Mouse (Mus musculus) midbrain, embryonic 14.5 days (tissue): ENCODE results near the gene Ppargc1a. TPM values are rescaled to one million over a fixed set of nuclear protein-coding genes. Genes with fewer than 3 reads are reported as not detected.

Source experiments
- ATAC-seq: fragments of 200-750 bp; cut with Nextera tagmentation; 2 replicates; pipeline ENCODE4 v1.8.0; 2017; ENCODE audit warnings: moderate number of reproducible peaks, moderate library complexity; ENCODE audit not compliant: low FRiP score, low TSS enrichment
- DNase-seq: peaks from one replicate; pipeline ENCODE4 v3.0.0-alpha.2; 2015
- H3K27ac ChIP-seq: fragments of 300-500 bp; sonication (generic); replicated peaks from 2 replicates; pipeline ENCODE4 v1.5.1; 2014; ENCODE audit warnings: mild to moderate bottlenecking, low read depth, low read length, moderate library complexity
- H3K27me3 ChIP-seq: fragments of 300-500 bp; sonication (generic); 2 replicates; pipeline ENCODE4 v1.6.1; 2014; ENCODE audit warnings: low read length, control low read depth, mixed read lengths; ENCODE audit not compliant: control insufficient read depth, insufficient read depth
- H3K36me3 ChIP-seq: fragments of 300-500 bp; sonication (generic); 2 replicates; pipeline ENCODE4 v1.6.1; 2014; ENCODE audit warnings: low read length, control low read depth; ENCODE audit not compliant: control insufficient read depth, insufficient read depth
- H3K4me1 ChIP-seq: fragments of 300-500 bp; sonication (generic); 2 replicates; pipeline ENCODE4 v1.6.1; 2014; ENCODE audit warnings: mild to moderate bottlenecking, antibody characterized with exemption, low read length, control low read depth; ENCODE audit not compliant: control insufficient read depth, insufficient read depth
- H3K4me2 ChIP-seq: fragments of 300-500 bp; sonication (generic); 2 replicates; pipeline ENCODE4 v1.6.1; 2014; ENCODE audit warnings: mild to moderate bottlenecking, low read length, moderate library complexity
- H3K4me3 ChIP-seq: fragments of 300-500 bp; sonication (generic); replicated peaks from 2 replicates; pipeline ENCODE4 v1.5.1; 2014; ENCODE audit warnings: low read depth, low read length
- H3K9ac ChIP-seq: fragments of 300-500 bp; sonication (generic); replicated peaks from 2 replicates; pipeline ENCODE4 v1.6.1; 2014; ENCODE audit warnings: mild to moderate bottlenecking, low read length, moderate library complexity
- H3K9me3 ChIP-seq: fragments of 300-500 bp; sonication (generic); 2 replicates; pipeline ENCODE4 v1.6.1; 2016; ENCODE audit warnings: low read length, control low read depth, mixed read lengths; ENCODE audit not compliant: control insufficient read depth
- WGBS: fragments of 180-500 bp; shearing (Covaris S2); extraction: QIAGEN DNeasy Blood & Tissue Kit; methylation state at CpG from one replicate; pipeline ENCODE4 v1.1.7; 2014; 5-methylcytosine and 5-hydroxymethylcytosine counted together
- polyA plus RNA-seq: library from polyadenylated mRNA; unstranded; fragments of >200 nt; fragmentation: Nextera tagmentation; extraction: Ambion mirVana; gene quantifications from 2 replicates; pipeline ENCODE4 v1.2.1, GENCODE M21; 2014

Gene Ppargc1a
- polyA plus RNA-seq, 1 experiment from 2014 or later, result 13.7 TPM

DNA sequence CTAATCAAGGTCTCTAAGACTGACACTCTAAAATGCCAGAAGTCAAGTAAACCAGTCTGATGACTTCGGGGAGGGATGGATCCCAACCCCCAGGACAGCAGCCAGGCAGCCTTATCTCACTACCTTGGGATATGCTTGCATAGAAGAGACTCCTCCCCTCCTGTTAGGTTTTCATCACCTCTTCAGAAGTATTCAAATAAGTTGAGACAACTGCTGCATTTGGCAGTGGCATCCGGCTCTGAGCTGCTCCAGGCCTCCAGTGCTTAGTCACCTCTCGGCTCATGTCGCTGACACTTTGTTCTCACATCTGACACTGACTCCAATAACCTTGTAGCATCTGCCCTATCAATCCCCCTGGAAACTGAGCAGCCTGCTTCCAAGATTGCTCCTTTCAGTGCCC, 127.8 kb downstream of the Ppargc1a start:
- H3K27me3 ChIP-seq, result no peaks in the 10 kb centered on the region
- no peak overlapping the region for H3K4me2 ChIP-seq
- H3K27ac ChIP-seq, result no peak overlapping the region
- H3K4me1 ChIP-seq, result no peaks in the 10 kb centered on the region
- H3K9me3 ChIP-seq, result no peaks in the 10 kb centered on the region
- H3K36me3 ChIP-seq, result no peaks in the 10 kb centered on the region
- DNase-seq (no peak), ATAC-seq (no peak)
- 63% methylated on average over 4 of the region's 4 CpGs for WGBS
- no peak overlapping the region for H3K4me3 ChIP-seq
- no peak overlapping the region for H3K9ac ChIP-seq

GRCm38 (mm10) chr5:51433905-51434304, 133.6 kb downstream of the Ppargc1a start:
- no peaks in the 10 kb centered on the region for H3K4me1 ChIP-seq
- H3K36me3 ChIP-seq, result no peaks in the 10 kb centered on the region
- H3K9ac ChIP-seq, result no peak overlapping the region
- H3K27ac ChIP-seq, result no peak overlapping the region
- no peaks in the 10 kb centered on the region for H3K9me3 ChIP-seq
- DNase-seq (no peak), ATAC-seq (no peak)
- H3K27me3 ChIP-seq, result no peaks in the 10 kb centered on the region
- 95% methylated on average over 5 of the region's 5 CpGs for WGBS
- no peak overlapping the region for H3K4me3 ChIP-seq
- no peak overlapping the region for H3K4me2 ChIP-seq

GRCm38 (mm10) chr5:51432532-51432931, 135.0 kb downstream of the Ppargc1a start:
- WGBS, result 92% methylated on average over 2 of the region's 2 CpGs
- Histone ChIP-seq H3K4me1 (no peaks in the 10 kb centered on the region), H3K4me3 (no peak overlapping the region), H3K4me2 (no peak overlapping the region), H3K9me3 (no peaks in the 10 kb centered on the region), H3K36me3 (no peaks in the 10 kb centered on the region), H3K27ac (no peak overlapping the region), H3K9ac (no peak overlapping the region), H3K27me3 (no peaks in the 10 kb centered on the region)
- no peak for DNase-seq
- no peak for ATAC-seq

DNA sequence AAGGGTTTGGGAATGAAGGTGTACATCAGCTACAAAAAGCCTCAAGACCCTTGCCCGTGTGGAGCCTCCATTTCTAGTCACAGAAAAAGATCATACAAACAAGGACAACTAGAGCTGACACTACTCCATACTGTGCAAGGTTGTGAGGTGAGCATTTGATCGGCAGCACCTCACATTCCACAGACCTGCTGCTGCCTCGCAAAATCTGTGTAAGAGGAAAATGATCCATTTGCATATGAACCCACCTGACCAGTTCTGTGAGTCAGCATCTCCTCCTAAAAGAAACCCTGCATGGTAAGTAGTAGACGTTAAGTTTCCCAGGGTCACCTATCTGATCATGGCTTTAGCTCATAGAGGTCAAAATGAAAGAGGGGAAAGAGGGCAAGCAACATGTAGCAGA, 135.5 kb downstream of the Ppargc1a start:
- ATAC-seq, result no peak
- Histone ChIP-seq H3K4me3 (no peak overlapping the region), H3K4me2 (no peak overlapping the region), H3K9ac (no peak overlapping the region), H3K27me3 (no peaks in the 10 kb centered on the region), H3K4me1 (no peaks in the 10 kb centered on the region), H3K36me3 (no peaks in the 10 kb centered on the region), H3K9me3 (no peaks in the 10 kb centered on the region), H3K27ac (no peak overlapping the region)
- DNase-seq, result no peak
- 77% methylated on average over 4 of the region's 4 CpGs for WGBS

DNA sequence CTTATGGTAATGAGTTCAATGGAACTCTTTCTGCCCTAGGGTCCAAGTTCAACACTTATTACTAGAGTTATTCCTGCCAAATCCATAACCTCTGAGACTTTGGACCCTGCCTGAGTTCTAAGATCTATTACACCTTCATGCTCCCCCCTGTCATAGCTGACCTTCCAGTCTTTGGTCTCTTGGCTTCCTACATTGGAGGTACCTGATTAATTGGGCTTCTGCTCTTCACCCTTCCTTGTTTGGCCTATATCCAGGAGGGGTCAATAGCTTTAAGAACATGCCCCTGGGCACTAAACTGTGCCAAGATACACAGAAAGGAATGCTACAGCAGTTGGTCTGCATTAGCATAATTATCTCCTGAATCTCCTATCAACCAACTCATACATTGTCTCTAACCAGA, 141.1 kb downstream of the Ppargc1a start:
- Histone ChIP-seq H3K27me3 (no peaks in the 10 kb centered on the region), H3K9ac (no peak overlapping the region), H3K27ac (no peak overlapping the region), H3K4me1 (no peaks in the 10 kb centered on the region), H3K36me3 (no peaks in the 10 kb centered on the region), H3K4me2 (no peak overlapping the region), H3K9me3 (no peaks in the 10 kb centered on the region), H3K4me3 (no peak overlapping the region)
- no peak for DNase-seq
- ATAC-seq, result no peak

DNA sequence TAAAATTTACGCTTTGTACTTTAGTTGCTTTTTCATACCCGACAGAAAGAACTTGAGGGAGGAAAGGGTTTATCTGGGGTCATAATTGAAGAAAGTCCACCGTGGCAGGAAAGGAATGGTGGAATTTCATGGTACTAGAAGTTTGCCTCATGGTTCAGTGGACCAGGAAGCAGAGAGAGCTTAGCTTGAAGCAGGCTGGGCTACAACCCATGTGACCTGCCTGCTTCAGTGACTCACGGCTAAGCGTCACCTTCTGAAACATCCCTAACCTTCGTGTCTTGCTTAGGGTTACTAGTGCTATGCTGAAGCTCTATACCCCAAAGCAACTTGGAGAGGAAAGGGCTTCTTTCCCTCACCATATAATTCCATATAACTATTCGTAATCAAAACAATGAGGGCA, 151.1 kb downstream of the Ppargc1a start:
- H3K4me1 ChIP-seq, result peaks cover 8% of the 10 kb centered on the region
- ATAC-seq, result no peak

GRCm38 (mm10) chr5:51415456-51415855, 152.1 kb downstream of the Ppargc1a start:
- WGBS, result 62% methylated on average over 2 of the region's 2 CpGs
- no peaks in the 10 kb centered on the region for H3K36me3 ChIP-seq
- ATAC-seq, result no peak

More for the DNA sequence above, 151.1 kb downstream of the Ppargc1a start:
- no peak overlapping the region for H3K9ac ChIP-seq
- no peak overlapping the region for H3K4me3 ChIP-seq
- WGBS, result 78% methylated on average over 7 of the region's 7 CpGs
- H3K27me3 ChIP-seq, result no peaks in the 10 kb centered on the region
- DNase-seq, result no peak
- H3K9me3 ChIP-seq, result no peaks in the 10 kb centered on the region
- H3K36me3 ChIP-seq, result no peaks in the 10 kb centered on the region
- H3K4me2 ChIP-seq, result no peak overlapping the region
- no peak overlapping the region for H3K27ac ChIP-seq

DNA sequence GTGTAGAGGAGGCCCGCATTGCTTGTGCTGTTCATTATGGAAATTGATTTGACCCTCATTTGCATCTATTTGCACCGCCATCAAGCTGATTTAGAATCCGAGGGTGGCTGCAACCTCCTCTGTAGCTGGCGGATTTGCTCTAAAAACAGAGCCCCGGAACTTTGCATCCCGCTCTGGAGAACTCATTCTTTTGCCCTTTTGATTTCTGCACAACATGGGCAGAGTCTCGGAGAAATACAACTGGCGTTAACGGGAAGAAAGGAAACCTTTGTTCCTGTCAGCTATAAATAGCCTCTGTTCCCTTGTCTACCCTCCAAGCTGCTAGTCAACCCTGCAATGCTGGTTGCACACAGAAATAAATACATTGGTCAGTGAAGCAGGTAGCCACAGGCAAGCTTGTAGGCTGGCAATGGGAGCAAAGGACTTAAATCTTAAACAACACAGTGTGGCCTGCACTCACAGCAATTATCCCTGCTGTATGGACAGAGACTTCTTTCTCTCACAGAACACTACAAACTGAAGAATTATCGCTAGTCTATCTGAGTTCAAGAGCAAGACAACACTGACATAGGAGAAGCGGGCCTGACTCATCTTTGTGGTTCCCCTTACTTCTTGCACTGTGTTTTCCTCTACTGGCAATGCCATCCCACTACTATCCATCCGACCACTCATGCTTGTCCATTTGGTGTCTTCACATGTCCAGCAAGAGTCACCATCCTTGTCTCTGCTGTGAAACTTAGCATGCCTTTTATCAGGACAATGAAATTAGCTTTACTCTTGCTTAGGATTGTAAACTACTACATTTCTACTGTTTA, 155.0 kb downstream of the Ppargc1a start:
- H3K27me3 ChIP-seq, result no peaks in the 10 kb centered on the region
- 0 out of 2 replicates have a peak overlapping the region, but pooled peaks have one; percentile 21 for H3K27ac ChIP-seq
- ATAC-seq (no peak; the same call in 1 of the 2 replicates), DNase-seq (peak; percentile 54)
- peak overlapping the region; percentile 41 for H3K4me2 ChIP-seq
- WGBS, result 30% methylated on average over 12 of the region's 12 CpGs
- H3K36me3 ChIP-seq, result no peaks in the 10 kb centered on the region
- no peaks in the 10 kb centered on the region for H3K9me3 ChIP-seq
- no peak overlapping the region for H3K4me3 ChIP-seq
- H3K4me1 ChIP-seq, result peaks cover 8% of the 10 kb centered on the region
- no peak overlapping the region for H3K9ac ChIP-seq

More at GRCm38 (mm10) chr5:51415456-51415855, 152.1 kb downstream of the Ppargc1a start:
- peaks cover 8% of the 10 kb centered on the region for H3K4me1 ChIP-seq
- H3K27me3 ChIP-seq, result no peaks in the 10 kb centered on the region
- H3K9ac ChIP-seq, result no peak overlapping the region
- no peak overlapping the region for H3K4me3 ChIP-seq
- no peak overlapping the region for H3K4me2 ChIP-seq
- no peaks in the 10 kb centered on the region for H3K9me3 ChIP-seq
- H3K27ac ChIP-seq, result no peak overlapping the region
- no peak for DNase-seq

DNA sequence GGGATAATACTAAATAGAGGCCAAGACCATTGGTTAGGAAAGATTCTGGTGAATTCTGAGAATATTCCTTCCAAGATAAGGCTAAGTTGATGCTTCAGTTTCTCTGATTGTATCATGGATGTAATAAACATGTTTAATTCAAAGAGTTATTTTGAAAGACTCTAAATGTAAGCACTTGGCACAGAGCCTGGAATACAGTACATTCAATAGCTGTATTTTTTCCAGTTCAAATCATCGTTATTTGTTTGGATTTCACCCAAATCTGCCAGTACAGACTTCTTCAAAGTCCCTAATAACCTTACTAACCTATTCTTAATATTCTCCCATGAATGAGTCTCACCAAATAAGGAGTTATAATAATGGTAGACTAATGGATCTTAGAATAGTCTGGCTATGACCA, 157.5 kb downstream of the Ppargc1a start:
- Histone ChIP-seq H3K27me3 (no peaks in the 10 kb centered on the region), H3K27ac (no peak overlapping the region), H3K4me3 (no peak overlapping the region), H3K36me3 (no peaks in the 10 kb centered on the region), H3K4me2 (no peak overlapping the region), H3K9me3 (no peaks in the 10 kb centered on the region), H3K4me1 (peaks cover 8% of the 10 kb centered on the region), H3K9ac (no peak overlapping the region)
- ATAC-seq, result no peak
- no peak for DNase-seq
- WGBS, result 78% methylated on average over 1 of the region's 1 CpGs
